Mouse (Mus musculus): ENCODE results near the gene Ccdc180.

The Ccdc180 gene

GRCm38 (mm10) chr4:45911256-45911655 is 21.2 kb downstream of the Ccdc180 start:
- DNase-seq (ENCODE audit: low read depth, low spot score), result no peak

DNA sequence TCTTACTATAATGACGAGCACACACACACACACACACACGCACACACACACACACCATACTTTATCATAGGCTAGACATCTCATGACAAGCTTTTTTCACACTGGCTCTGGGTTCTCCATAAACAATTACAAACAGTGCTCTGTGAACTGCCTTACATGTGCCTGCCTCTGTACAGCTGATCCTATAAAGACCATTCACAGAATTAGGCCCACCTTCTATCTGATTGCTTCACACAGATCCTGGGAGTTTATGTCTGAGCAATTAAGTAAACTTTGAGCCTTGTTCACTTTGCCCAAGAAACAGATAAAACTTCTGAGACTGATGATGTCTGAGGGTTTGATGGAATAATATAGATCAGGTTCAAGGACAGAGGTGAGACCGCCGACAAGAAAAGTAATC is 21.8 kb downstream of the Ccdc180 start:
- no peak for DNase-seq (ENCODE audit: low read depth, low spot score)

- DNase-seq (ENCODE audit: low read depth, low spot score), result no peak
Measured at GRCm38 (mm10) chr4:45917091-45917490, 27.0 kb downstream of the Ccdc180 start.

DNA sequence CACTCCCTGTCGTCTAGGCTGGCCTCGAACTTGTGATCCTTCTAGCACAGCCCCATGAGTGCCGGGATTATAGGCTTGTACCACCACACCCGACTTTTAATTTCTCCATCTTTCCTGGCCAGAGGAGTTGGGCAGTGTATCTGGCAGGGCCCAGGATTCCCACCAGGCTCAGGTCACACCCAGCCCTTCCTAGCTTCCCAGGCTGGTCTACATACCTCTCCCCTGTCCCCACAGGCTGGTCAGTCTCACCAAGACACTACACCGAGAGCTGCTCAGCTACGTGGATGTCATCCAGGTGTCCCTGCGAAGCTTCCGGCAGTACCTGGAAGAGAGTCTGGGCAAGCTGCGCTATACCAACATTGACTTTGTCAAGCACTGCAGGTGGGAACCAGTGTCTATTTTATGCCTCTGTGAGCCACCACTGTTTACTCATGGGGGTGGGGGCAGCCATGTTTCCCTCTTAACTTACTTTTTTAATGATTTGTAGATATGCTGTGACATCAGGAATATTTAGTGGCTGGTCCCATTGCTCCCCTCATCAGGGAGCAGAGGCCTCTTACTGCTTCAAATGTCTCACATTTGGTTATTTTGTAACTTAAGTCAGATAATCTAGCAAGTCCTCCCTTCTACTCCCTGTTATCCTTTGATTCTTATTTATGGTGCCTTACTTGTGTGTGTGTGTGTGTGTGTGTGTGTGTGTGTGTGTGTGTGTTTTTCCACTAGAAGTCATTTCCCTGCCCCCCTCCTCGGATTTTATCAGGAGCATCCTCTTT is 31.7 kb downstream of the Ccdc180 start:
- DNase-seq (ENCODE audit: low read depth, low spot score), result no peak

DNA sequence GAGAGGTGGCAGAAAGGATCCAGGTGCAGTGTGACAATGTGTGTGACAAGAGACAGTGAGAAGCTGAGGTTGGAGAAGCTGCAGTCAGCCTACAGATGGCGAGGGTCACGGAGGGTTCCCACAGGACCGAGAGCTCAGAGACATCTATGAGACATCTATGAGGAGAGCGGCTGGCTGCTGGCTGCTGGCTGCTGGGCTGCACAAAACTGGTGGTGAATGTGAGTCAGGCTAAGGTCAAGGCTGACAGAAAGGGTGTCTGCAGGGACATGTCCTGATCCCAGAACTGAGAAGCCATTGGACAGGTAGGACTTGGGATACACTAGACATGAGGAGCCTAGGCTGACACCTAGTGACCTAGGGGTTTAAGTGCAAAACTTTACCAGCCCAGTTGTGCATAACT is 33.9 kb downstream of the Ccdc180 start:
- DNase-seq (ENCODE audit: low read depth, low spot score), result no peak

GRCm38 (mm10) chr4:45928561-45928960 is 38.5 kb downstream of the Ccdc180 start:
- DNase-seq (ENCODE audit: low read depth, low spot score), result no peak

- no peak for DNase-seq (ENCODE audit: low read depth, low spot score)
Measured at GRCm38 (mm10) chr4:45941628-45942044, 51.5 kb downstream of the Ccdc180 start.

- no peak for DNase-seq (ENCODE audit: low read depth, low spot score)
Measured at GRCm38 (mm10) chr4:45947729-45948128, 57.6 kb downstream of the Ccdc180 start.

DNA sequence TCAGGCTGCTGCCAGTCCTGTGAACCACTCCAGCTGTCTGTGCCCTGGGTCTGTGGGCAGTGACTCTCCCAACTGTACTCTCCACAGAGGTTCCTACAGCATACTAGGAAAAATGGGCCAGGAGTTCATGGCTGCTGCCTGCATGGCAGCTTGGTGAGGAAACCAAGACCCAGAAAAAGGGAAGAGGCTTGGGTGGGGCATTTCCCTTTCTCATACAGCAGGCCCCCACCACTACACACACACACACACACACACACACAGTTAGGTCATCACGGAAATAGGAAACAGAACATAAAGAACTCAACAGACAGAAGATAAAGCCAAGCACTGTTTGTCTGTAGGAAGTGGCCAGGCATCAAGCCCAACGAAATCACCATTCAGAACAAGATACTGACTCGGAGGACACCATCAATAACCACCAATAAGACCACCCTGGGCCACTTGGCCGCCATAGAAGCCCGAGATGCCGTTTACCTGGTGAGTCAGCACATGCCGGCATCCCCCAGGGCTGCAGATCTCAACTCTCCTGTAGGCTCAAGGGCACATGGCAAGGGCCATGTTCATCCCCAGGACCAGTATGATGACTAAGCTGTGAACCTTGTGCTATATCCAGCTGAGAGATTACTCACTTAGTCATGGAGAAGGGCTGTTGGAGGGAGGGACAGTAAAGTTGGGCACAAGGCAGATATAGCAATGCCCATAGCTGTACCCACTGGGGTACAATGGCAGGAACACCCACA is 59.2 kb downstream of the Ccdc180 start:
- DNase-seq (ENCODE audit: low read depth, low spot score), result no peak

- no peak for DNase-seq (ENCODE audit: low read depth, low spot score)
Measured at GRCm38 (mm10) chr4:45951830-45952229, 61.7 kb downstream of the Ccdc180 start.

DNA sequence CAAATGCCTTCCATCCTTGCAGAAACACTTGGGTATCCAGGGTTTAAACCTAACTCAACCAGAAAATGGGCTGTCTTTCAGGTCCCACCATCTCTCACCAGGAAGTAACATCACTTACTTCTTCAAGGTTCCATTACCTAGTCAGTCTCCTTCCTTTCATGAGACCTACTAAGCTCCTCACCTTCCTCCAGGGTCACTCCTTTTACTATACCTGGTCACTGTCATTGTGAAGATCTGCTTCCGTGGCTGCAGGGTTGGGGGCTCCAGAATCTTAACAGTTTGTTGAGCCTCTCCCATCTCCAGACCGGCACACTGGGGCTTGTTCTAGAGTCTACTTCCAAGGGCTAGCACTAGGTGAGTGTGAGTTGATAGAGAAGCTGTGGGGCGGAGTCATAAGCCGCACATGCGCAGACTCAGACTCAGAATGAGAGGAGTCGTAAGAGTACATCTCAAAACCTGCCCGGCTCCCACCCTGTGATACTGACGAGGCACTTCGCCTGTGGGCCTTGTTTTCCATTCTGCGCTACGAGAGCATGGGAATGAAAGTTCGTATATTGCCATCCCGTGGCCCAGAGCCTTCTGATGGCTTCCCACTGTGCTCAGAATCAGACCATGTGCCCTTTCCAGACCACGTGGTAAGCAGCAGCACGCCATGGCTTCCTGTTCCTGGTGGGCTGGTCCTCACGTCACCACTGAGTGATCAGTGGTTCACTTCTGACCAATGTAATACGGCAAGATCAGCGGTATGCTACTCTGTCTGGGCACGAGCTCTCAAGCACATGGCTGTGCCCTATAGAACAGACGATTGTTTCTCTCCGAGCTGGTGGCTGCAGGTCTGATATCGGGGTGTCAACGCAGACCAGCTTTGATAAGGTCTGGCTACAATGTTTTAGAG is 63.2 kb downstream of the Ccdc180 start:
- DNase-seq (ENCODE audit: low read depth, low spot score), result no peak

- DNase-seq (ENCODE audit: low read depth, low spot score), result no peak
Measured at GRCm38 (mm10) chr4:45955235-45955634, 65.1 kb downstream of the Ccdc180 start.

- no peak for DNase-seq (ENCODE audit: low read depth, low spot score)
Measured at GRCm38 (mm10) chr4:45956131-45956530, 66.0 kb downstream of the Ccdc180 start.

- DNase-seq (ENCODE audit: low read depth, low spot score), result no peak
Measured at GRCm38 (mm10) chr4:45956706-45957105, 66.6 kb downstream of the Ccdc180 start.

- DNase-seq (ENCODE audit: low read depth, low spot score), result no peak
Measured at GRCm38 (mm10) chr4:45964771-45965439, 74.8 kb downstream of the Ccdc180 start, which contains the start of gene Tdrd7. Tdrd7 (plus strand) TSS chr4:45965334.

DNA sequence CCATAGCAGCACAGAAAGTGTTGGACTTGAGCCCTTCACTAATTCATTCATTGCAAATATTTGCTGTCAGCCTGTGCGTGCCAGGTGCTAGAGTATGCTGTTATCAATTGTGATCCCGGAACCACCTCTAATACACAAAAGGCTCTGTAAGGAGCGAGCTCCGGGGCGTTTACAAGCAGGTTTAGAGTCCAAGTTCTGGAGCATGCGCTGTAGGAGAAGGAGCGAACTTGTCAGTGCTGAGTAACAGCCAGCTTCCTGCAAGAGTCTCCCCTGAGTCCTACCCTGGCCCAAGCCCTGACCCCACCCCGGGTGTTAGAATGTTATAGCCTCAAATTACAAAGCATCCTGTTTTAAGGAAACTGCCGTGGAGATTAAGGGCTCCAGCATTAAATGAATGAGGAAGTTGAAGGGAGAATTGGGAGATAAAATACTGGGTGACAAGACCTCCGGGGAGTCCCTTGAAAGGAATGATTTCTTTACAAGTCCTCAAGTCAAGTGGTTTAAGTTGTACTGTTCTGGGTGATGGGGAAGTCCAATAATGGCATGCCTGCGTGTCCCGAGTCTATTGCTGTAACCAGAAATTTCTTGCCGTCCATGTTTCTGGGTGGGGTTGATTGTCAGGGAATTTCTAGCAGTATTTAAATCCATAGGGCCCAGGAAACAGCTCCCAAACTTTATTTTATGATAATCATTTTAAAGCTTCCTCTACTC is 75.8 kb downstream of the Ccdc180 start:
- no peak for DNase-seq (ENCODE audit: low read depth, low spot score)

- no peak for DNase-seq (ENCODE audit: low read depth, low spot score)
Measured at GRCm38 (mm10) chr4:45966716-45967115, 76.6 kb downstream of the Ccdc180 start.

GRCm38 (mm10) chr4:45967479-45968341 is 77.6 kb downstream of the Ccdc180 start:
- DNase-seq (ENCODE audit: low read depth, low spot score), result no peak

GRCm38 (mm10) chr4:45969051-45969450 is 78.9 kb downstream of the Ccdc180 start:
- DNase-seq (ENCODE audit: low read depth, low spot score), result no peak

- DNase-seq (ENCODE audit: low read depth, low spot score), result no peak
Measured at GRCm38 (mm10) chr4:45970048-45970560, 80.0 kb downstream of the Ccdc180 start.

All from c-Kit-negative CD71-positive TER-119-positive erythroid progenitor cells, embryonic 14.5 days (primary cell).